ENCODE assay signal across 25 mouse cellular contexts in genomic region chr13:59839356-59839755, GRCm38 (mm10). TPM values are rescaled to one million over a fixed set of nuclear protein-coding genes. Genes with fewer than 3 reads are reported as not detected.
DNase-seq lines count a peak whose midpoint lies in the region; ATAC-seq and TF ChIP-seq lines count a peak whose summit lies in the region.
"Had no signal": no experiment of that assay in that cellular context is flagged by ENCODE, and none has a peak within 500 bp of the region (broad histone marks: within the 10 kb centered on the region; RNA-seq: fewer than 3 reads in every experiment).

No protein-coding gene starts in this region.

- no peaks in the 10 kb centered on the region for H3K27me3 ChIP-seq in forebrain, embryonic 11.5 days (ENCODE audit: control insufficient read depth, insufficient read depth, low read length)
- H3K27me3 ChIP-seq in forebrain, embryonic 16.5 days (replicated peaks; ENCODE audit: control insufficient read depth, insufficient read depth, low read length) = no peaks in the 10 kb centered on the region
- no peaks in the 10 kb centered on the region for H3K27me3 ChIP-seq in liver, embryonic 11.5 days (replicated peaks; ENCODE audit: control insufficient read depth, insufficient read depth, low read length)
- H3K27me3 ChIP-seq in liver, postnatal 0 days (ENCODE audit: insufficient read depth, low read length) = no peaks in the 10 kb centered on the region
- no peaks in the 10 kb centered on the region for H3K27me3 ChIP-seq in midbrain, postnatal 0 days (ENCODE audit: insufficient read depth, low read length)
- no peaks in the 10 kb centered on the region for H3K27me3 ChIP-seq in stomach, postnatal 0 days (ENCODE audit: control insufficient read depth, insufficient read depth, low read length)
- H3K27me3 ChIP-seq: heart, embryonic 13.5 days; Patski had no signal

- no peak overlapping the region for H3K27ac ChIP-seq in forebrain, embryonic 11.5 days (ENCODE audit: low read depth, low read length)
- H3K27ac ChIP-seq in forebrain, embryonic 16.5 days (ENCODE audit: low read length) = no peak overlapping the region
- H3K27ac ChIP-seq in liver, embryonic 11.5 days (ENCODE audit: low read depth, low read length) = no peak overlapping the region
- no peak overlapping the region for H3K27ac ChIP-seq in liver, postnatal 0 days (ENCODE audit: low read depth)
- H3K27ac ChIP-seq in midbrain, postnatal 0 days (ENCODE audit: low read depth, low read length) = no peak overlapping the region
- no peak overlapping the region for H3K27ac ChIP-seq in stomach, postnatal 0 days (replicated peaks)
- H3K27ac ChIP-seq: heart, embryonic 13.5 days; liver, embryonic 15.5 days had no signal

- H3K9ac ChIP-seq in forebrain, embryonic 11.5 days (ENCODE audit: low read length) = no peak overlapping the region
- no peak overlapping the region for H3K9ac ChIP-seq in forebrain, embryonic 16.5 days (replicated peaks; ENCODE audit: low read depth, low read length)
- no peak overlapping the region for H3K9ac ChIP-seq in liver, embryonic 11.5 days (ENCODE audit: low read depth, low read length)
- no peak overlapping the region for H3K9ac ChIP-seq in liver, postnatal 0 days (replicated peaks)
- H3K9ac ChIP-seq in midbrain, postnatal 0 days (replicated peaks; ENCODE audit: low read length, poor library complexity, severe bottlenecking) = no peak overlapping the region
- H3K9ac ChIP-seq in stomach, postnatal 0 days (ENCODE audit: low read length) = no peak overlapping the region
- H3K9ac ChIP-seq: heart, embryonic 13.5 days; liver, embryonic 15.5 days had no signal

- DNase-seq in forebrain, embryonic 11.5 days (ENCODE audit: low spot score) = no peak
- DNase-seq in liver, embryonic 11.5 days (ENCODE audit: low spot score) = peak; percentile 28
- no peak for DNase-seq in liver, postnatal 0 days
- peak; percentile 24 for DNase-seq in ovary, adult 18-20 months (ENCODE audit: low spot score)
- DNase-seq in ovary, postnatal 36 days (ENCODE audit: low spot score) = no peak
- no peak for DNase-seq in midbrain, postnatal 0 days (ENCODE audit: low spot score)
- DNase-seq in stomach, postnatal 0 days (ENCODE audit: low spot score) = no peak
- DNase-seq: heart, postnatal 36 days; layer of hippocampus, postnatal 36 days; lung, postnatal 14 days; right cerebral cortex, postnatal 4 days; thymus, postnatal 36 days had no signal

- TF ChIP-seq EP300 in liver, postnatal 0 days (IDR thresholded peaks at IDR 0.05; ENCODE audit: low read depth) = no peak
- TF ChIP-seq EP300 in stomach, postnatal 0 days (optimal IDR thresholded peaks at IDR 0.05) = no peak

- no peaks in the 10 kb centered on the region for H3K9me3 ChIP-seq in forebrain, embryonic 11.5 days (ENCODE audit: control insufficient read depth, low read length)
- no peaks in the 10 kb centered on the region for H3K9me3 ChIP-seq in forebrain, embryonic 16.5 days (ENCODE audit: control insufficient read depth, low read length)
- H3K9me3 ChIP-seq in liver, embryonic 11.5 days (ENCODE audit: control insufficient read depth, low read length) = no peaks in the 10 kb centered on the region
- H3K9me3 ChIP-seq in liver, postnatal 0 days (ENCODE audit: low read length) = no peaks in the 10 kb centered on the region
- no peaks in the 10 kb centered on the region for H3K9me3 ChIP-seq in midbrain, postnatal 0 days (ENCODE audit: low read length)
- no peaks in the 10 kb centered on the region for H3K9me3 ChIP-seq in stomach, postnatal 0 days (ENCODE audit: control insufficient read depth, low read length)
- H3K9me3 ChIP-seq: heart, embryonic 13.5 days; liver, embryonic 15.5 days had no signal

- no peak for TF ChIP-seq CTCF in liver, postnatal 0 days (IDR thresholded peaks at IDR 0.05; ENCODE audit: low read depth)
- TF ChIP-seq CTCF in midbrain, postnatal 0 days (IDR thresholded peaks at IDR 0.05) = no peak
- no peak for TF ChIP-seq CTCF in stomach, postnatal 0 days (IDR thresholded peaks at IDR 0.05; ENCODE audit: low read depth)

- no peak overlapping the region for H3K4me3 ChIP-seq in forebrain, embryonic 11.5 days (ENCODE audit: low read depth, low read length)
- H3K4me3 ChIP-seq in forebrain, embryonic 16.5 days (replicated peaks; ENCODE audit: low read length) = no peak overlapping the region
- H3K4me3 ChIP-seq in liver, embryonic 11.5 days (ENCODE audit: low read depth, low read length) = no peak overlapping the region
- H3K4me3 ChIP-seq in liver, postnatal 0 days (ENCODE audit: low read depth, low read length) = no peak overlapping the region
- no peak overlapping the region for H3K4me3 ChIP-seq in midbrain, postnatal 0 days (ENCODE audit: low read depth, low read length)
- no peak overlapping the region for H3K4me3 ChIP-seq in stomach, postnatal 0 days (ENCODE audit: low read depth, low read length)
- H3K4me3 ChIP-seq: heart, embryonic 13.5 days; liver, embryonic 15.5 days had no signal

- H3K4me2 ChIP-seq in forebrain, embryonic 11.5 days (ENCODE audit: low read depth, low read length, severe bottlenecking) = no peak overlapping the region
- no peak overlapping the region for H3K4me2 ChIP-seq in forebrain, embryonic 16.5 days (ENCODE audit: low read length)
- no peak overlapping the region for H3K4me2 ChIP-seq in liver, embryonic 11.5 days
- no peak overlapping the region for H3K4me2 ChIP-seq in liver, postnatal 0 days (ENCODE audit: low read depth, low read length)
- H3K4me2 ChIP-seq in midbrain, postnatal 0 days (ENCODE audit: low read depth, low read length, poor library complexity, severe bottlenecking) = no peak overlapping the region
- no peak overlapping the region for H3K4me2 ChIP-seq in stomach, postnatal 0 days (replicated peaks; ENCODE audit: low read depth)
- H3K4me2 ChIP-seq: heart, embryonic 13.5 days; liver, embryonic 15.5 days had no signal

- ATAC-seq in forebrain, embryonic 11.5 days (replicated peaks; ENCODE audit: low FRiP score) = peak; percentile 45; the same call in 1 of the 2 replicates
- ATAC-seq in forebrain, embryonic 16.5 days = no peak
- no peak for ATAC-seq in liver, embryonic 11.5 days (replicated peaks; ENCODE audit: low FRiP score)
- no peak for ATAC-seq in liver, postnatal 0 days
- ATAC-seq in midbrain, postnatal 0 days (ENCODE audit: low FRiP score) = 0 out of 2 replicates have a peak, but pooled peaks have one; percentile 7
- no peak for ATAC-seq in stomach, postnatal 0 days (ENCODE audit: low FRiP score, low TSS enrichment)
- ATAC-seq: CD4-positive, CD25-positive, alpha-beta regulatory T cell, adult 4 months; intestine, postnatal 0 days; Patski had no signal

- no peaks in the 10 kb centered on the region for H3K36me3 ChIP-seq in forebrain, embryonic 11.5 days (ENCODE audit: control insufficient read depth, insufficient read depth, low read length)
- no peaks in the 10 kb centered on the region for H3K36me3 ChIP-seq in forebrain, embryonic 16.5 days (ENCODE audit: control insufficient read depth, insufficient read depth)
- H3K36me3 ChIP-seq in liver, embryonic 11.5 days (ENCODE audit: control insufficient read depth, insufficient read depth, low read length) = no peaks in the 10 kb centered on the region
- H3K36me3 ChIP-seq in liver, postnatal 0 days (replicated peaks; ENCODE audit: insufficient read depth, low read length) = no peaks in the 10 kb centered on the region
- H3K36me3 ChIP-seq in midbrain, postnatal 0 days (ENCODE audit: insufficient read depth, low read length) = no peaks in the 10 kb centered on the region
- no peaks in the 10 kb centered on the region for H3K36me3 ChIP-seq in stomach, postnatal 0 days (ENCODE audit: control insufficient read depth, insufficient read depth, low read length)
- H3K36me3 ChIP-seq: heart, embryonic 13.5 days; liver, embryonic 15.5 days had no signal

- no peaks in the 10 kb centered on the region for H3K4me1 ChIP-seq in forebrain, embryonic 11.5 days (replicated peaks; ENCODE audit: control insufficient read depth, insufficient read depth, low read length)
- H3K4me1 ChIP-seq in forebrain, embryonic 16.5 days (replicated peaks; ENCODE audit: control insufficient read depth, insufficient read depth, low read length) = no peaks in the 10 kb centered on the region
- peaks cover 16% of the 10 kb centered on the region for H3K4me1 ChIP-seq in liver, embryonic 11.5 days (replicated peaks; ENCODE audit: control insufficient read depth, insufficient read depth, low read length)
- H3K4me1 ChIP-seq in liver, postnatal 0 days (ENCODE audit: insufficient read depth) = peaks cover 19% of the 10 kb centered on the region
- H3K4me1 ChIP-seq in midbrain, postnatal 0 days (ENCODE audit: insufficient read depth, low read length) = no peaks in the 10 kb centered on the region
- H3K4me1 ChIP-seq in stomach, postnatal 0 days (replicated peaks; ENCODE audit: control insufficient read depth, insufficient read depth) = 0 out of 2 replicates have a peak, but pooled peaks cover 2% of the 10 kb centered on the region

- WGBS in forebrain, embryonic 11.5 days = 91% methylated on average over 9 of the region's 9 CpGs
- 88% methylated on average over 9 of the region's 9 CpGs for WGBS in forebrain, embryonic 16.5 days
- 85% methylated on average over 9 of the region's 9 CpGs for WGBS in liver, embryonic 11.5 days
- 84% methylated on average over 9 of the region's 9 CpGs for WGBS in liver, postnatal 0 days (ENCODE audit: insufficient replicate concordance)
- WGBS in midbrain, postnatal 0 days = 91% methylated on average over 9 of the region's 9 CpGs
- WGBS in stomach, postnatal 0 days = 79% methylated on average over 9 of the region's 9 CpGs

RNA-seq across cellular contexts. Expression of gene Tut7, which starts 16.4 kb away (rescaled TPM):
- polyA plus RNA-seq in forebrain, embryonic 11.5 days (2014; fragmentation: Nextera tagmentation; extraction: Ambion mirVana) = 46.4 and 55.5 TPM in 2 replicates
- polyA plus RNA-seq in forebrain, embryonic 16.5 days (2015; fragmentation: Nextera tagmentation; extraction: Ambion mirVana) = 57.7 and 65.1 TPM in 2 replicates
- 68.2 and 69.5 TPM in 2 replicates for polyA plus RNA-seq in liver, embryonic 11.5 days (2014; fragmentation: Nextera tagmentation; extraction: Ambion mirVana)
- 33.8 and 37.6 TPM in 2 replicates for polyA plus RNA-seq in liver, postnatal 0 days (2015; fragmentation: Nextera tagmentation; extraction: Ambion mirVana)
- total RNA-seq in midbrain, postnatal 0 days (2014; rRNA removed) = 33.7 and 35.2 TPM in 2 replicates
- 32.6 and 37.3 TPM in 2 replicates for polyA plus RNA-seq in midbrain, postnatal 0 days (2015; fragmentation: Nextera tagmentation; extraction: Ambion mirVana)
- 29.1 and 31.6 TPM in 2 replicates for polyA plus RNA-seq in stomach, postnatal 0 days (2015; fragmentation: Nextera tagmentation; extraction: Ambion mirVana)

RNA-seq across cellular contexts. Expression of gene Gm49354, which starts 57.3 kb away (rescaled TPM):
- polyA plus RNA-seq in forebrain, embryonic 11.5 days (2014; fragmentation: Nextera tagmentation; extraction: Ambion mirVana) = not detected in 2 replicates
- not detected in 2 replicates for polyA plus RNA-seq in forebrain, embryonic 16.5 days (2015; fragmentation: Nextera tagmentation; extraction: Ambion mirVana)
- polyA plus RNA-seq in liver, embryonic 11.5 days (2014; fragmentation: Nextera tagmentation; extraction: Ambion mirVana) = not detected in 2 replicates
- not detected in 2 replicates for polyA plus RNA-seq in liver, postnatal 0 days (2015; fragmentation: Nextera tagmentation; extraction: Ambion mirVana)
- total RNA-seq in midbrain, postnatal 0 days (2014; rRNA removed) = not detected in 2 replicates
- not detected in 2 replicates for polyA plus RNA-seq in midbrain, postnatal 0 days (2015; fragmentation: Nextera tagmentation; extraction: Ambion mirVana)
- polyA plus RNA-seq in stomach, postnatal 0 days (2015; fragmentation: Nextera tagmentation; extraction: Ambion mirVana) = not detected in 2 replicates
- total RNA-seq: gastrocnemius, postnatal 4 days; heart, postnatal 36 days; layer of hippocampus, adult 18-20 months; layer of hippocampus, postnatal 36 days; left cerebral cortex, postnatal 25 days had no signal
- polyA plus RNA-seq: CD4-positive, CD25-positive, alpha-beta regulatory T cell, adult 4 months; embryonic facial prominence, embryonic 14.5 days; heart, embryonic 13.5 days; intestine, postnatal 0 days; kidney, embryonic 16.5 days; liver, embryonic 15.5 days; neural tube, embryonic 11.5 days; testis, adult 2 months had no signal

Comparison
In these comparisons a context has a peak if more than half of its experiments do, and no peak if none do; other contexts are left out.
1. ATAC-seq: peak in forebrain, embryonic 11.5 days (single experiment) and midbrain, postnatal 0 days (single experiment); none in forebrain, embryonic 16.5 days (single experiment), liver, embryonic 11.5 days (single experiment), liver, postnatal 0 days (single experiment) and stomach, postnatal 0 days (single experiment).
2. DNase-seq: peak in liver, embryonic 11.5 days (single experiment) and ovary, adult 18-20 months (single experiment); none in forebrain, embryonic 11.5 days (single experiment), liver, postnatal 0 days (single experiment), ovary, postnatal 36 days (single experiment), midbrain, postnatal 0 days (single experiment) and stomach, postnatal 0 days (single experiment).